Mouse (Mus musculus): ENCODE results near the gene Ccr7.

Ccr7 gene

DNA sequence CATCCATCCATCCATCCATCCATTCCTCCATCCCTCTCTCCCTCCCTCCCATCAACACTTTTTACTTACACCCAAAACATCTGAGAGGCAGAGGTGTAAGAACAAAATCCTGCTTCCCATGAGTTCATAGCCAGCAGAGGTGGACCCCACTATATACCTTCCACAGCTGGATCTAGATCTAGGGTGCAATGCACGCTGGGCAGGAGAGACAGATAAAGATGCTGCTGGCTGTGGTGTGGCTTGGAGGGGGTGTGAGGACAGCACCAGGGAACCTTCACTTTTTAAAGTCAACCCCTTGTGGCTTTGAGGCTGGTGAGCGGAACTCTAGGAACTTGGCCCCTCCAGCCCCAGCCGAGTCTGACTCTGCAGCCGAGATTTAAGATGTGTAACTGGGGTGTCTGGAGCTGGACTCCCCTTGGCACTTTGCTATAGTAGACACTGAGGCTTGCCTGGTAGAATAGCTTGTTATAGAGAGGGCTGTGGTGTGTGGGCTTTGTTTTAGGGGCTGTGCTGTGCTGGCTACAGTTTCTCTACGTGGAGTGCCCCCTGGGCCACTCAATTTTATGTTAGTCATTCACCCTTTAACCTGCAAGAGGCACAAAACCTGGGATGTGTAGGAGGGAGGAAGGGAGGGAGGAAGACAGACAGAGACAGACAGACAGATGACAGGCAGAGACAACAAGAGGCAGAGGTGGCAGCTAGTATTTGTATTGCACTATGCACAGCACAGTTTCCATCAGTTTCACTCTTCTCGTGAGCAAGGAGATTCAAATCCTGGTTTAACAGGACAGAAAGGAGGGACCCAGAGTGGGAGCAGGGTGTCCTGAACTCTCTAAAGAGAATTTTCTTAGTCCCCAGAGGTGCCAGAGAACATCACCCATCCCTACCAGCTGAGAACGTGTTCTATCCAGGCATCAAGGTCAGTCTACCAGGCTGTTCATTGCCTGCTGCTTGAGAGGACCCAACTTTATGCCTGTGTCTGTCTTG lies 817 bp downstream of the Ccr7 start:
- DNase-seq (ENCODE audit: low spot score in 2 of 2): no peak

- no peak for DNase-seq (ENCODE audit: low spot score in 2 of 2)
These were observed 2.3 kb downstream of the Ccr7 start for GRCm38 (mm10) chr11:99152323-99153144.

- DNase-seq (ENCODE audit: low spot score in 2 of 2): no peak
These were observed 3.4 kb downstream of the Ccr7 start for GRCm38 (mm10) chr11:99151333-99151930.

- no peak for DNase-seq (ENCODE audit: low spot score in 2 of 2)
These were observed 4.0 kb downstream of the Ccr7 start for GRCm38 (mm10) chr11:99150889-99151288.

DNA sequence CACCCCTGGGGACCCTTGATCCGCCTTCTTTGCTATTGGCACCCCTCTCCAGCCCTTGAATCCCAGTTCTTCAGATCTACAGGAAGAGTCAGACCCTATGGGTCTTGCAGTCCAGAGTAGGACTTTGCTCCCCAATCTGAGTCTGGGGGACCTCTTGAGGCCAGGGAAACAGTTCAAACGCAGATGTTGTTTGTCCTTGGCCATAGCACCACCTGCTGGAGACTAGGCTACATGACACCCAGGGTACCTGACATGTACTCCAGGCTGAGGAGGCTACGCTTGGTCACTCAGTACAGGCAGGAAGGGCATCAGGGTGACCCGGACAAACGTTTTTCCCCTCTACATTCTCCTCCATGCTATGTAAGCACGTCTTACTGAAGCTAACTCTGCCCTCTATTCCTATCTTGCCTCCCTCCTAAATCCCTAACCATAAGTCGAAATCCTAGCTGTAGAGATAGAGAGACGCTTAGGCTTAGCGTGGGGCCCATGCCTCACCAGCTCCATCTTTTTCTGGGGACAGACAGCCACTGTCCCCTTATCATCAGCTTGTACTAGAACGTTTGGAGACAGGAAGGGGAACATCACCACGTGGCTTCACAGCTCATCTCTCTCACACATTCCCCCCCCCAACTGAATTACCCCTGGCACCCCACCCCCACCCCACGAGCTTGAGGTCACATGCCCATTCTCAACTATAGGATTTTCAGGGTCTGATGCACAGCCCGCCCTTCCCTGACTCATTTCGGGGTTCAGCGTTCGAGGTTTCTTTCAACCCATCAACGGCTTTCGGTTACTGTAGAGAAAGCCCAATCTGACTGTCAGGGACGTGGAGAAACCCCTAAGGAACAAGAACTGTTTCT lies 4.7 kb downstream of the Ccr7 start:
- peak; percentile 66 to 78 for DNase-seq (ENCODE audit: low spot score in 2 of 2)

- DNase-seq (ENCODE audit: low spot score in 2 of 2): no peak
These were observed 5.8 kb downstream of the Ccr7 start for GRCm38 (mm10) chr11:99148896-99149703.

DNA sequence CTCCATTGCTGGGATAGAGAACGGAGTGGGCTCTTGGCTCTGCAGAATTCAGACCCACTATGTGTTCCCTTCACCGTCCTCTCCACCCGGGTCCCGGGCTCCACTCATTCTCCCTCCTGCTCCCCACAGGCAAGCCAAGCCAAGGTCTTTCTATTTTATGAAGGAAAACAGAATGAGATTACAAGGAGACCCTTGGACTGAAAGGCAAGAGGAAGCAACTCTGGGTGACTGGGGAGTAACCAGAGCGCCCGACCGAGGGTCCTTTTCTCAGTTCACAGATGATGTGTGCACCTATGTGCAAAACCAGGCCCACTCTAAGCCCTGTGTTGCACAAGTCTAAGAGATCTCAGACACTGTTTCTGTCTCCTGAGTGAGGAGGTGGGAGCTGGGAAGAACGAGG lies 6.5 kb downstream of the Ccr7 start:
- no peak for DNase-seq (ENCODE audit: low spot score in 2 of 2)

DNA sequence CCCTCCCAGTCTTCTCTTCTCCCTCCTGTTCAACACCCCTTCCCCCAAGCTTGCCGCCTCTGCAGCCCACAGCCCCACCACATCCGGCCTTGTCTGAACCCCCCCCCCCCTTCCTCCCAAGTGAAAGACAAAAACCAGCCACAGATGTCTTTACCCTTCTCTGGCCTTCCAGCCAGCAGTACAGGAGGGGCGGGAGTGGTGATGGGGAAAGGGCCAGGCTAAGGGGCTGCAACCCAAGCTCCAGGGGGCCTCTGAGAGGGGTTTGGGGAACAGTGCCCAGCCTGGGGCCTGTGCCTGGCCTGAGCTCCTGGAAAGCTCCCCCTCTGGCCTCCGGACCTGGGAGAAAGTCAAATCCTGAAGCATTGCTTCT lies 7.0 kb downstream of the Ccr7 start:
- DNase-seq (ENCODE audit: low spot score in 2 of 2): no peak

- DNase-seq (ENCODE audit: low spot score in 2 of 2): no peak
These were observed 7.6 kb downstream of the Ccr7 start for GRCm38 (mm10) chr11:99147041-99147919.

DNA sequence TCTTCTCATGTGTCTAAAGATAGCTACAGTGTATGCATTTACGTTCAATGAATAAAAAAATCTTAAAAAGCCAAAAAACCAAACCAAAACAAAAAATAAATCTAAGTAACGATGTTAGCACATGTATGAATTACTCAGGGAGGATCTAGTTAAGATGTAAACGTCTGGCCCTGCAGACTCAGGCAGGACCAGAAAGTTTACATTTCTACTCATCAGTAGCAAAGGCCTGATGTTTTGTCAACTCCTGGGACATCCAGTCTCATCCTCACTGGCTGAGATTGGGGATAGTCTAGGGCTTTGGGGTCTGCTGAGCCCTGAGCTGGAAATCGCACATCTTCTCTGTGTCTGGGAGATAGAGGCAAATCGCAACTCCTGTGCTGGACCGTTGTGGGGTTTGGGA lies 8.3 kb downstream of the Ccr7 start:
- no peak for DNase-seq (ENCODE audit: low spot score in 2 of 2)

GRCm38 (mm10) chr11:99145765-99146164 lies 9.1 kb downstream of the Ccr7 start:
- DNase-seq (ENCODE audit: low spot score in 2 of 2): no peak

DNA sequence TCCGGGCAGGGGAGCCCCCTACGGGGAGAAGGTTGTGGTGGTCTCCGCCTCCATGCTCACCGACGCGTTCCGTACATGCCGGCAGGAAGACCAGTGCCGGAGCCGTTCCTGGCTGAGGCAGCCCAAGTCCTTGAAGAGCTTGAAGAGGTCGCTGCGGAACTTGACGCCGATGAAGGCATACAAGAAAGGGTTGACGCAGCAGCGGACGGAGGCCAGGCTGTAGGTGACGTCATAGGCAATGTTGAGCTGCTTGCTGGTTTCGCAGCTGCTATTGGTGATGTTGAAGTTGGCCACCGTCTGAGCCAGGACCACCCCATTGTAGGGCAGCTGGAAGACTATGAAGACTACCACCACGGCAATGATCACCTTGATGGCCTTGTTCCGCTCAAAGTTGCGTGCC lies 9.9 kb downstream of the Ccr7 start:
- DNase-seq (ENCODE audit: low spot score in 2 of 2): no peak

DNA sequence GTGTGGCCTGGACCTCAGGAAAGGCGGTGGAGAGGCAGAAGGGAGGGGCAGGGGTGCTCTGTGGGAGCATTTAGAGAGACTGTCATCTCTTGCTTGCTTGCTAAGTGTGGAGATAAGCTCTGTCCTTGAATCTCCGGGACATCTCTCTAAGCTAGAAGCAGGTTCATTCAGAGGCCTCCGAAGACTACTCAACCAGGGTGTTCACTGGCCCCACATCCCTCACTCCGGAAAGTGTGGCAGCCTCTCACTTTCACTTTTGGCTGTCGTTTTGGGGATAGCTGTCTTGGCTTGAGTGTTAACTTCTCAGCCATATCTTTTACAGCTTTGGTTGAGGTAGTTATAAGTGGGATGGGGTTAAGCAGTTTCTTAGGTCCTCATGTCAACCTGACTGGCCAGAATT lies 10.4 kb downstream of the Ccr7 start:
- DNase-seq (ENCODE audit: low spot score in 2 of 2): no peak

DNA sequence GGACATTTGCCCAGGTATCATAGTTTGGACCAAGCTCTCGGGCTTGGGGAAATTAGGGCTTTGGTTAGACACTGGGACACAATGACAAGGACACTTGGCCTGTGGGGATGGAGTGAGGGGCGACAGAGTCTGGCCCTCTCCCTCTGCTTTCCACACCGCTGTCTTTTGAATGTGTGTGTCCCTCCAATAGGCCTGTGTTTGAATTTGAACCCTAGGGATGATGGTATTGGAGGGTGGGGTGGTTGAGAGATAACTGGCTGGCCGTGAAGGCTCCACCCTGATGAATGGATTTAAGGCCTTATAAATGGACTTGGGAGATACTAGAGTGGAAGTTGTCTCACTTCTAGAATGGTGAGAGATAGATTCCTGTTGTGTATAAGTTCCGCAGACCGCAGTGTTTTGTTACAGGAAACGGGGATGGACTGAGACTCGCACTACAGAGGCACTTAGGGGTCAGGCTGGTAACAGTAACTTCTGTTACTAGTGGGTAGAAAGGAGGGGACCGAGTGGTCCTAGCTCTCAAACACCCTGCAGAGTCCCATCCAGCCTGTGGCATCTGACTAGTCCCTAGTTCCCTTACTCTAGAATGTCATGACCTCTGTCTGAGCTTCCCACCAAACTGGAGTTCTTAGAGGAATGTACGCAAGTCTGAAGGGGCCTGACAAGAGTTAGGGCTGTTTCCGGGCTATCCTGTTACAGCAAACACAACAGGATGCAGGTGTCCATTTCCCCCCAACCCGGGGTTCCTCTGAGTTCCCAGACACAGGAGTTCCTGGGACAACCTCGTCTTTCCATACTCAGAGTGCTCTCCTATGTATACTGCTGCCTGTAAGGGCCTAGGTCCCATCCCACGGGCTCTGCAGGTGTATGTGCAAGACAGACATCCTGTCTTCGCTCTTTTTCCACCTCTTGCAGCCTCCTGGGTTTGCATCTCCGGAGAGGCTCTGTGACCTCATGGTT lies 11.5 kb downstream of the Ccr7 start:
- DNase-seq (ENCODE audit: low spot score in 2 of 2): no peak

- no peak for DNase-seq (ENCODE audit: low spot score in 2 of 2)
These were observed 12.3 kb downstream of the Ccr7 start for GRCm38 (mm10) chr11:99142493-99143095.

GRCm38 (mm10) chr11:99142046-99142445 lies 12.8 kb downstream of the Ccr7 start:
- DNase-seq (ENCODE audit: low spot score in 2 of 2): no peak

DNA sequence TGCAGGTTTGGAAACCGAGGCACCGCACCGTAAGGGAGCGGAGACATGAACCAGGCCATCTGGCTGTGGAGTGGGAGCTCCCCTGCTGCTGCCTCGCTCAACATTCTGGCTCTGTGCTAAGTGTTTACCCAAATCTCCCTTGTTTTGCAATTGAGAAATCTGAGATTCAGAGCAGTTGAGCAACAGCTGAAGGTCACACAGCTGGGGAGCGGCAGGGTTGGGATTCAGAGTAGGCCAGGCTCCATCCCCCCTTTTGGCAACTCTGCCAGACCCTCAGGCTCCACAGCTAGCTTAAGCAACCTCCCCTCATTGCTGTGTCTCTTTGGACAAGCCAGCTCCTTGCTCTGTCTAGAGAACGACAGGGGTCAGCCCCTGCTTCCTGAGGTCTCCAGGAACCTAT lies 13.3 kb downstream of the Ccr7 start:
- peak; percentile 74 to 80 for DNase-seq (ENCODE audit: low spot score in 2 of 2)

DNA sequence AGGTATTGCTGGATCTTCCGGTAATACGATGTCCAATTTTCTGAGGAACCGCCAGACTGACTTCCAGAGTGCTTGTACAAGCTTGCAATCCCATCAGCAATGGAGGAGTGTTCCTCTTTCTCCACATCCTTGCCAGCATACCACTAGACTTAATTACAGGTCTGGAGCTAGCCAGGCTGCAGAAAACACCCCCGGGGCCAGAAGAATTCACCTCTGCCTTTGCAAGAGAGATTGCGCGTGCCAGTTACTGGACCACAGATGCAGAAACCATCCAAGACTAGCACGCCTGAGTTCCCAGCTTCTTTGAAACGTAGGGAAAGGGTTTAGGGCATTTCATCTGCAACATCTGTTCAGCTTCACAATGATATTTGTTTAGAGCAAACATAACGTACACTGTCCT lies 15.9 kb downstream of the Ccr7 start:
- no peak for DNase-seq (ENCODE audit: low spot score in 2 of 2)

Data from heart, adult 9 months (tissue).